Mouse (Mus musculus) lung, postnatal 25 days (tissue): Measurements from ENCODE around the gene Kifc1.
"Not testable (repeated sequence)": the region's sequence is repeated elsewhere in the genome, so short reads cannot be mapped to it uniquely, and the experiment has no call there.

ENCODE experiments used
- DNase-seq: peaks from one replicate; pipeline ENCODE4 v3.0.0; 2022; ENCODE audit warnings: low spot score

Kifc1 gene

GRCm38 (mm10) chr17:33918293-33919203 lies 28.1 kb upstream of the Kifc1 start:
- DNase-seq, result no peak

GRCm38 (mm10) chr17:33917656-33918292 lies 27.3 kb upstream of the Kifc1 start:
- no peak for DNase-seq

- DNase-seq, result no peak
Measured at GRCm38 (mm10) chr17:33916847-33917655, 26.6 kb upstream of the Kifc1 start.

- no peak for DNase-seq
Measured at GRCm38 (mm10) chr17:33916294-33916693, 25.8 kb upstream of the Kifc1 start.

GRCm38 (mm10) chr17:33915671-33916250 lies 25.3 kb upstream of the Kifc1 start, which contains the start of the genes Tapbp and Zbtb22:
Tapbp (plus strand) TSS chr17:33915899.
Zbtb22 (plus strand) TSS chr17:33915904.
- DNase-seq, result peak; percentile 99

GRCm38 (mm10) chr17:33914969-33915391 lies 24.5 kb upstream of the Kifc1 start:
- no peak for DNase-seq

- DNase-seq, result no peak
Measured at GRCm38 (mm10) chr17:33913905-33914304, 23.4 kb upstream of the Kifc1 start.

GRCm38 (mm10) chr17:33913264-33913663 lies 22.8 kb upstream of the Kifc1 start:
- DNase-seq, result no peak

GRCm38 (mm10) chr17:33911813-33912414 lies 21.5 kb upstream of the Kifc1 start:
- no peak for DNase-seq

- no peak for DNase-seq
Measured at GRCm38 (mm10) chr17:33911052-33911812, 20.8 kb upstream of the Kifc1 start.

GRCm38 (mm10) chr17:33910346-33911051 lies 20.0 kb upstream of the Kifc1 start:
- no peak for DNase-seq

- peak; percentile 72 for DNase-seq
Measured at GRCm38 (mm10) chr17:33909869-33910250, 19.4 kb upstream of the Kifc1 start.

- peak; percentile 98 for DNase-seq
Measured at GRCm38 (mm10) chr17:33909077-33909868, 18.8 kb upstream of the Kifc1 start, which contains the start of gene Daxx. Daxx (plus strand) TSS chr17:33909414.

- DNase-seq, result peak; percentile 32
Measured at GRCm38 (mm10) chr17:33908331-33909076, 18.0 kb upstream of the Kifc1 start.

- not testable (repeated sequence) for DNase-seq
Measured at GRCm38 (mm10) chr17:33904835-33905234, 14.4 kb upstream of the Kifc1 start, which contains the start of gene Platr17. Platr17 (plus strand) TSS chr17:33905135.

- DNase-seq, result not testable (repeated sequence)
Measured at GRCm38 (mm10) chr17:33903911-33904651, 13.6 kb upstream of the Kifc1 start.

GRCm38 (mm10) chr17:33902491-33902890 lies 12.0 kb upstream of the Kifc1 start:
- no peak for DNase-seq

- no peak for DNase-seq
Measured at GRCm38 (mm10) chr17:33902079-33902478, 11.6 kb upstream of the Kifc1 start.
